Mouse (Mus musculus): ENCODE data around the gene Tmem9.

The Tmem9 gene

GRCm38 (mm10) chr1:136031697-136032096 lies 23.7 kb downstream of the Tmem9 start:
- no peak for DNase-seq

- DNase-seq = peak; percentile 77
Observed at GRCm38 (mm10) chr1:136032961-136033360, 25.0 kb downstream of the Tmem9 start.

- DNase-seq = no peak
Observed at GRCm38 (mm10) chr1:136038746-136039538, 31.0 kb downstream of the Tmem9 start.

- DNase-seq = no peak
Observed at GRCm38 (mm10) chr1:136040452-136040851, 32.5 kb downstream of the Tmem9 start.

GRCm38 (mm10) chr1:136040874-136041273 lies 32.9 kb downstream of the Tmem9 start:
- DNase-seq = no peak

GRCm38 (mm10) chr1:136045774-136046173 lies 37.8 kb downstream of the Tmem9 start:
- DNase-seq = peak; percentile 76

- DNase-seq = peak; percentile 62
Observed at GRCm38 (mm10) chr1:136047432-136047831, 39.5 kb downstream of the Tmem9 start.

- peak; percentile 19 for DNase-seq
Observed at GRCm38 (mm10) chr1:136047894-136048293, 39.9 kb downstream of the Tmem9 start.

GRCm38 (mm10) chr1:136050312-136051012 lies 42.5 kb downstream of the Tmem9 start, which contains the start of gene Ascl5:
Gene Ascl5, plus strand, starts transcription at chr1:136050804.
- no peak for DNase-seq

- DNase-seq = peak; percentile 53
Observed at GRCm38 (mm10) chr1:136051013-136051315, 43.0 kb downstream of the Tmem9 start.

- DNase-seq = peak; percentile 92
Observed at GRCm38 (mm10) chr1:136051465-136051864, 43.5 kb downstream of the Tmem9 start.

- peak; percentile 40 for DNase-seq
Observed at GRCm38 (mm10) chr1:136052547-136052946, 44.6 kb downstream of the Tmem9 start, which contains the start of gene Cacna1s. Gene Cacna1s, plus strand, starts transcription at chr1:136052750.

GRCm38 (mm10) chr1:136055771-136056170 lies 47.8 kb downstream of the Tmem9 start:
- DNase-seq = no peak

GRCm38 (mm10) chr1:136058594-136058993 lies 50.6 kb downstream of the Tmem9 start:
- no peak for DNase-seq

GRCm38 (mm10) chr1:136061041-136061789 lies 53.3 kb downstream of the Tmem9 start:
- no peak for DNase-seq

GRCm38 (mm10) chr1:136061790-136062141 lies 53.8 kb downstream of the Tmem9 start:
- no peak for DNase-seq

GRCm38 (mm10) chr1:136063991-136064390 lies 56.0 kb downstream of the Tmem9 start:
- no peak for DNase-seq

- DNase-seq = no peak
Observed at GRCm38 (mm10) chr1:136066621-136067020, 58.7 kb downstream of the Tmem9 start.

GRCm38 (mm10) chr1:136067579-136067978 lies 59.6 kb downstream of the Tmem9 start:
- DNase-seq = no peak

GRCm38 (mm10) chr1:136076086-136076485 lies 68.1 kb downstream of the Tmem9 start:
- peak; percentile 57 for DNase-seq

- no peak for DNase-seq
Observed at GRCm38 (mm10) chr1:136077656-136078055, 69.7 kb downstream of the Tmem9 start.

- no peak for DNase-seq
Observed at GRCm38 (mm10) chr1:136081161-136081560, 73.2 kb downstream of the Tmem9 start.

Data from retina, postnatal 1 day (tissue).